8 mouse cellular contexts compared by ENCODE assay signal in genomic region chr11:53469968-53470695, GRCm38 (mm10). TPM values are rescaled to one million over a fixed set of nuclear protein-coding genes. Genes with fewer than 3 reads are reported as not detected.
DNase-seq lines count a peak whose midpoint lies in the region; ATAC-seq lines count a peak whose summit lies in the region.

TSS of gene Gm9837 (minus strand) at chr11:53470479.

- no peaks in the 10 kb centered on the region for H3K9me3 ChIP-seq in intestine, embryonic 16.5 days (ENCODE audit: control insufficient read depth, low read length)
- H3K9me3 ChIP-seq in midbrain, embryonic 11.5 days (ENCODE audit: control insufficient read depth, low read length) = no peaks in the 10 kb centered on the region

- H3K9ac ChIP-seq in intestine, embryonic 16.5 days (ENCODE audit: low read depth, low read length) = peak within 1 kb of the TSS; percentile 31; the same call in 1 of the 2 replicates
- H3K9ac ChIP-seq in midbrain, embryonic 11.5 days (ENCODE audit: low read length) = peak within 1 kb of the TSS; percentile 7

- WGBS in intestine, embryonic 16.5 days = 4% methylated on average over 29 of the region's 29 CpGs
- WGBS in midbrain, embryonic 11.5 days = 2% methylated on average over 29 of the region's 29 CpGs

- peak; percentile 69 for DNase-seq in adrenal gland, adult 8-10 months
- DNase-seq in embryo, embryonic 11.5 days (ENCODE audit: low read depth, low spot score) = peak; percentile 88
- DNase-seq in gastrocnemius, postnatal 4 days (ENCODE audit: low spot score in 2 of 2) = peak; percentile 80 to 93
- peak; percentile 91 to 94 for DNase-seq in left cerebral cortex, postnatal 36 days (ENCODE audit: low spot score in 2 of 2)
- peak; percentile 98 for DNase-seq in midbrain, embryonic 11.5 days (ENCODE audit: low spot score, missing footprints)
- peak; percentile 97 for DNase-seq in right cerebral cortex, postnatal 4 days
- peak; percentile 69 for DNase-seq in yolk sac, embryonic 10.5 days (ENCODE audit: low spot score)

- peaks cover 29% of the 10 kb centered on the region for H3K27me3 ChIP-seq in intestine, embryonic 16.5 days (replicated peaks; ENCODE audit: control insufficient read depth, insufficient read depth, low read length)
- H3K27me3 ChIP-seq in midbrain, embryonic 11.5 days (ENCODE audit: control insufficient read depth, insufficient read depth, low read length) = peaks cover 46% of the 10 kb centered on the region

- ATAC-seq in intestine, embryonic 16.5 days = peak; percentile 82
- ATAC-seq in midbrain, embryonic 11.5 days (ENCODE audit: low FRiP score) = peak; percentile 82

- no peaks in the 10 kb centered on the region for H3K36me3 ChIP-seq in intestine, embryonic 16.5 days (ENCODE audit: control insufficient read depth, insufficient read depth, low read length)
- H3K36me3 ChIP-seq in midbrain, embryonic 11.5 days (ENCODE audit: control insufficient read depth, insufficient read depth, low read length) = no peaks in the 10 kb centered on the region

- peak within 1 kb of the TSS; percentile 22; the same call in 1 of the 2 replicates for H3K4me3 ChIP-seq in intestine, embryonic 16.5 days (ENCODE audit: low read length)
- peak within 1 kb of the TSS; percentile 1 for H3K4me3 ChIP-seq in midbrain, embryonic 11.5 days (ENCODE audit: low read depth, low read length)

- intact Hi-C loops in left cerebral cortex, postnatal 36 days (cut with DNase I) = loop anchor here (2.0 to 5.0 kb wide), 4 partner anchors 53 to 267 kb away; partner anchors contain the start of gene Kif3a

- H3K27ac ChIP-seq in intestine, embryonic 16.5 days (ENCODE audit: low read length) = no peak within 1 kb of the TSS
- H3K27ac ChIP-seq in midbrain, embryonic 11.5 days (ENCODE audit: low read depth, low read length) = no peak within 1 kb of the TSS

- H3K4me1 ChIP-seq in intestine, embryonic 16.5 days (ENCODE audit: control insufficient read depth, insufficient read depth, low read length) = peaks cover 9% of the 10 kb centered on the region
- peaks cover 9% of the 10 kb centered on the region for H3K4me1 ChIP-seq in midbrain, embryonic 11.5 days (ENCODE audit: control insufficient read depth, insufficient read depth, low read length)

- H3K4me2 ChIP-seq in intestine, embryonic 16.5 days (ENCODE audit: low read depth, low read length) = peak within 1 kb of the TSS; percentile 44
- H3K4me2 ChIP-seq in midbrain, embryonic 11.5 days = peak within 1 kb of the TSS; percentile 34

RNA-seq across cellular contexts. Expression of gene Gm9837, which starts in this region (rescaled TPM):
- total RNA-seq in adrenal gland, adult 8-10 months (2022) = not detected
- not detected for total RNA-seq in gastrocnemius, postnatal 4 days (2021)
- polyA plus RNA-seq in intestine, embryonic 16.5 days (2015; fragmentation: Nextera tagmentation; extraction: Ambion mirVana) = not detected in 2 replicates
- total RNA-seq in left cerebral cortex, postnatal 36 days (2021) = not detected
- polyA plus RNA-seq in midbrain, embryonic 11.5 days (2014; fragmentation: Nextera tagmentation; extraction: Ambion mirVana) = not detected in 2 replicates

Comparison
In these comparisons a context has a peak if more than half of its experiments do, and no peak if none do; other contexts are left out.
1. Peak in DNase-seq in adrenal gland, adult 8-10 months; RNA of the gene not detected or under 1 TPM.
2. Peak in DNase-seq in gastrocnemius, postnatal 4 days; RNA of the gene not detected or under 1 TPM.
3. Peak in ATAC-seq, H3K4me3 ChIP-seq, H3K9ac ChIP-seq and H3K4me2 ChIP-seq in intestine, embryonic 16.5 days; RNA of the gene not detected or under 1 TPM.
4. Peak in DNase-seq in left cerebral cortex, postnatal 36 days; RNA of the gene not detected or under 1 TPM.
5. Peak in DNase-seq, ATAC-seq, H3K4me3 ChIP-seq, H3K9ac ChIP-seq and H3K4me2 ChIP-seq in midbrain, embryonic 11.5 days; RNA of the gene not detected or under 1 TPM.